Mouse (Mus musculus): ENCODE data around the gene 1110057P08Rik. TPM values are rescaled to one million over a fixed set of nuclear protein-coding genes. Genes with fewer than 3 reads are reported as not detected.
"Not testable (repeated sequence)": the region's sequence is repeated elsewhere in the genome, so short reads cannot be mapped to it uniquely, and the experiment has no call there.

Gene 1110057P08Rik
- not detected in 2 replicates for polyA plus RNA-seq (2015; fragmentation: Nextera tagmentation; extraction: Ambion mirVana)

GRCm38 (mm10) chr16:89174435-89174834, at the start of gene 1110057P08Rik:
Gene 1110057P08Rik, plus strand, starts transcription at chr16:89174735.
- no peak within 1 kb of the TSS for H3K4me2 ChIP-seq (ENCODE audit: low read length)
- no peak for ATAC-seq
- no peak within 1 kb of the TSS for H3K4me3 ChIP-seq (ENCODE audit: low read length)
- WGBS, result 90% methylated on average over 2 of the region's 2 CpGs
- H3K27ac ChIP-seq (ENCODE audit: low read depth, low read length), result no peak within 1 kb of the TSS
- H3K9ac ChIP-seq (ENCODE audit: low read depth, low read length), result no peak within 1 kb of the TSS
- no peaks in the 10 kb centered on the region for H3K9me3 ChIP-seq (ENCODE audit: control insufficient read depth, low read length)
- H3K36me3 ChIP-seq (ENCODE audit: control insufficient read depth, insufficient read depth, low read length), result no peaks in the 10 kb centered on the region
- H3K4me1 ChIP-seq (ENCODE audit: control insufficient read depth, insufficient read depth, low read depth, low read length), result no peaks in the 10 kb centered on the region
- H3K27me3 ChIP-seq (replicated peaks; ENCODE audit: control insufficient read depth, insufficient read depth, low read length), result no peaks in the 10 kb centered on the region

GRCm38 (mm10) chr16:89140551-89140950, 34.0 kb upstream of the 1110057P08Rik start, which contains the start of gene Gm6358:
Gene Gm6358, plus strand, starts transcription at chr16:89140851.
- Histone ChIP-seq H3K9me3 (ENCODE audit: control insufficient read depth, low read length) (no peaks in the 10 kb centered on the region), H3K4me3 (ENCODE audit: low read length) (no peak within 1 kb of the TSS), H3K27me3 (replicated peaks; ENCODE audit: control insufficient read depth, insufficient read depth, low read length) (no peaks in the 10 kb centered on the region), H3K4me2 (ENCODE audit: low read length) (no peak within 1 kb of the TSS), H3K27ac (ENCODE audit: low read depth, low read length) (no peak within 1 kb of the TSS), H3K4me1 (ENCODE audit: control insufficient read depth, insufficient read depth, low read depth, low read length) (no peaks in the 10 kb centered on the region), H3K9ac (ENCODE audit: low read depth, low read length) (no peak within 1 kb of the TSS), H3K36me3 (ENCODE audit: control insufficient read depth, insufficient read depth, low read length) (no peaks in the 10 kb centered on the region)
- WGBS, result 100% methylated on average over 1 of the region's 1 CpGs
- no peak for ATAC-seq

GRCm38 (mm10) chr16:89150786-89151185, 23.7 kb upstream of the 1110057P08Rik start, which contains the start of gene Gm10061:
Gene Gm10061, plus strand, starts transcription at chr16:89151086.
- Histone ChIP-seq H3K36me3 (ENCODE audit: control insufficient read depth, insufficient read depth, low read length) (no peaks in the 10 kb centered on the region), H3K9ac (ENCODE audit: low read depth, low read length) (no peak within 1 kb of the TSS), H3K4me3 (ENCODE audit: low read length) (no peak within 1 kb of the TSS), H3K9me3 (ENCODE audit: control insufficient read depth, low read length) (no peaks in the 10 kb centered on the region), H3K27ac (ENCODE audit: low read depth, low read length) (no peak within 1 kb of the TSS), H3K4me1 (ENCODE audit: control insufficient read depth, insufficient read depth, low read depth, low read length) (no peaks in the 10 kb centered on the region), H3K27me3 (replicated peaks; ENCODE audit: control insufficient read depth, insufficient read depth, low read length) (no peaks in the 10 kb centered on the region), H3K4me2 (ENCODE audit: low read length) (no peak within 1 kb of the TSS)
- no peak for ATAC-seq
- 100% methylated on average over 1 of the region's 1 CpGs for WGBS

- H3K4me1 ChIP-seq (ENCODE audit: control insufficient read depth, insufficient read depth, low read depth, low read length), result no peaks in the 10 kb centered on the region
Measured at GRCm38 (mm10) chr16:89157652-89158051, 16.9 kb upstream of the 1110057P08Rik start, which contains the start of gene Gm9789. Gene Gm9789, plus strand, starts transcription at chr16:89157952.

GRCm38 (mm10) chr16:89169190-89169589, 5.3 kb upstream of the 1110057P08Rik start, which contains the start of gene Gm7735:
Gene Gm7735, plus strand, starts transcription at chr16:89169490.
- not testable (repeated sequence) for H3K27ac ChIP-seq (ENCODE audit: low read depth, low read length); H3K4me3 ChIP-seq (ENCODE audit: low read length); H3K36me3 ChIP-seq (ENCODE audit: control insufficient read depth, insufficient read depth, low read length); ATAC-seq; H3K27me3 ChIP-seq (replicated peaks; ENCODE audit: control insufficient read depth, insufficient read depth, low read length); H3K9ac ChIP-seq (ENCODE audit: low read depth, low read length); H3K9me3 ChIP-seq (ENCODE audit: control insufficient read depth, low read length); H3K4me2 ChIP-seq (ENCODE audit: low read length); H3K4me1 ChIP-seq (ENCODE audit: control insufficient read depth, insufficient read depth, low read depth, low read length)

More at GRCm38 (mm10) chr16:89157652-89158051, 16.9 kb upstream of the 1110057P08Rik start, which contains the start of gene Gm9789:
- Histone ChIP-seq H3K4me3 (ENCODE audit: low read length) (no peak within 1 kb of the TSS), H3K4me2 (ENCODE audit: low read length) (no peak within 1 kb of the TSS), H3K27ac (ENCODE audit: low read depth, low read length) (no peak within 1 kb of the TSS), H3K36me3 (ENCODE audit: control insufficient read depth, insufficient read depth, low read length) (no peaks in the 10 kb centered on the region), H3K27me3 (replicated peaks; ENCODE audit: control insufficient read depth, insufficient read depth, low read length) (no peaks in the 10 kb centered on the region), H3K9ac (ENCODE audit: low read depth, low read length) (no peak within 1 kb of the TSS), H3K9me3 (ENCODE audit: control insufficient read depth, low read length) (no peaks in the 10 kb centered on the region)
- 89% methylated on average over 4 of the region's 4 CpGs for WGBS
- ATAC-seq, result no peak

GRCm38 (mm10) chr16:89188621-89189020, 14.1 kb downstream of the 1110057P08Rik start:
- Histone ChIP-seq H3K4me1 (ENCODE audit: control insufficient read depth, insufficient read depth, low read depth, low read length) (no peaks in the 10 kb centered on the region), H3K27ac (ENCODE audit: low read depth, low read length) (no peak overlapping the region), H3K9ac (ENCODE audit: low read depth, low read length) (no peak overlapping the region), H3K36me3 (ENCODE audit: control insufficient read depth, insufficient read depth, low read length) (no peaks in the 10 kb centered on the region), H3K4me2 (ENCODE audit: low read length) (no peak overlapping the region), H3K27me3 (replicated peaks; ENCODE audit: control insufficient read depth, insufficient read depth, low read length) (no peaks in the 10 kb centered on the region), H3K4me3 (ENCODE audit: low read length) (no peak overlapping the region), H3K9me3 (ENCODE audit: control insufficient read depth, low read length) (no peaks in the 10 kb centered on the region)
- no peak for ATAC-seq
- 87% methylated on average over 4 of the region's 4 CpGs for WGBS

GRCm38 (mm10) chr16:89205561-89205960, 31.0 kb downstream of the 1110057P08Rik start, which contains the start of gene Krtap20-2:
Gene Krtap20-2, plus strand, starts transcription at chr16:89205861.
- H3K4me3 ChIP-seq (ENCODE audit: low read length), result no peak within 1 kb of the TSS
- no peak within 1 kb of the TSS for H3K9ac ChIP-seq (ENCODE audit: low read depth, low read length)
- no peaks in the 10 kb centered on the region for H3K9me3 ChIP-seq (ENCODE audit: control insufficient read depth, low read length)
- no peaks in the 10 kb centered on the region for H3K4me1 ChIP-seq (ENCODE audit: control insufficient read depth, insufficient read depth, low read depth, low read length)
- ATAC-seq, result no peak
- no peak within 1 kb of the TSS for H3K4me2 ChIP-seq (ENCODE audit: low read length)
- H3K27ac ChIP-seq (ENCODE audit: low read depth, low read length), result no peak within 1 kb of the TSS
- no peaks in the 10 kb centered on the region for H3K36me3 ChIP-seq (ENCODE audit: control insufficient read depth, insufficient read depth, low read length)
- H3K27me3 ChIP-seq (replicated peaks; ENCODE audit: control insufficient read depth, insufficient read depth, low read length), result no peaks in the 10 kb centered on the region
- WGBS, result 45% methylated on average over 1 of the region's 1 CpGs

Other genes with a start within 250 kb of the 1110057P08Rik start
- gene Krtap19-9b, start 242.5 kb upstream of the 1110057P08Rik start, polyA plus RNA-seq (2015; fragmentation: Nextera tagmentation; extraction: Ambion mirVana), result not detected in 2 replicates
- not detected in 2 replicates for gene Krtap16-3, start 211.9 kb upstream of the 1110057P08Rik start, polyA plus RNA-seq (2015; fragmentation: Nextera tagmentation; extraction: Ambion mirVana)
- not detected in 2 replicates for gene Krtap22-2, start 164.0 kb upstream of the 1110057P08Rik start, polyA plus RNA-seq (2015; fragmentation: Nextera tagmentation; extraction: Ambion mirVana)
- gene Gm10229, start 159.5 kb upstream of the 1110057P08Rik start, polyA plus RNA-seq (2015; fragmentation: Nextera tagmentation; extraction: Ambion mirVana), result not detected in 2 replicates
- gene Krtap6-1, start 143.0 kb upstream of the 1110057P08Rik start, polyA plus RNA-seq (2015; fragmentation: Nextera tagmentation; extraction: Ambion mirVana), result not detected in 2 replicates
- gene Gm10228, start 133.3 kb upstream of the 1110057P08Rik start, polyA plus RNA-seq (2015; fragmentation: Nextera tagmentation; extraction: Ambion mirVana), result not detected in 2 replicates
- not detected in 2 replicates for gene Krtap6-5, start 126.9 kb upstream of the 1110057P08Rik start, polyA plus RNA-seq (2015; fragmentation: Nextera tagmentation; extraction: Ambion mirVana)
- gene 1110025L11Rik, start 110.7 kb upstream of the 1110057P08Rik start, polyA plus RNA-seq (2015; fragmentation: Nextera tagmentation; extraction: Ambion mirVana), result not detected in 2 replicates
- gene Krtap6-3, start 90.7 kb upstream of the 1110057P08Rik start, polyA plus RNA-seq (2015; fragmentation: Nextera tagmentation; extraction: Ambion mirVana), result not detected in 2 replicates
- gene Gm6358, start 33.9 kb upstream of the 1110057P08Rik start, polyA plus RNA-seq (2015; fragmentation: Nextera tagmentation; extraction: Ambion mirVana), result not detected in 2 replicates
- gene Gm10061, start 23.6 kb upstream of the 1110057P08Rik start, polyA plus RNA-seq (2015; fragmentation: Nextera tagmentation; extraction: Ambion mirVana), result not detected in 2 replicates
- not detected in 2 replicates for gene Gm9789, start 16.8 kb upstream of the 1110057P08Rik start, polyA plus RNA-seq (2015; fragmentation: Nextera tagmentation; extraction: Ambion mirVana)
- gene Gm7735, start 5.2 kb upstream of the 1110057P08Rik start, polyA plus RNA-seq (2015; fragmentation: Nextera tagmentation; extraction: Ambion mirVana), result not detected in 2 replicates
- not detected in 2 replicates for gene Krtap20-2, start 31.1 kb downstream of the 1110057P08Rik start, polyA plus RNA-seq (2015; fragmentation: Nextera tagmentation; extraction: Ambion mirVana)
- gene Krtap21-1, start 229.1 kb downstream of the 1110057P08Rik start, polyA plus RNA-seq (2015; fragmentation: Nextera tagmentation; extraction: Ambion mirVana), result not detected in 2 replicates
- gene Krtap6-2, start 245.4 kb downstream of the 1110057P08Rik start, polyA plus RNA-seq (2015; fragmentation: Nextera tagmentation; extraction: Ambion mirVana), result not detected in 2 replicates

Data from hindbrain, embryonic 16.5 days (tissue).